In genomic region chr19:22656466-22657215, GRCm38 (mm10) we compare ENCODE assay signal across 11 mouse cellular contexts.
DNase-seq lines count a peak whose midpoint lies in the region; ATAC-seq lines count a peak whose summit lies in the region.
"Had no signal": no experiment of that assay in that cellular context is flagged by ENCODE, and none has a peak within 500 bp of the region (broad histone marks: within the 10 kb centered on the region; RNA-seq: fewer than 3 reads in every experiment).

No protein-coding gene starts in this region.

- H3K9me3 ChIP-seq in kidney, embryonic 14.5 days (ENCODE audit: control insufficient read depth, low read length) = no peaks in the 10 kb centered on the region
- H3K9me3 ChIP-seq in hindbrain, embryonic 13.5 days = no peaks in the 10 kb centered on the region
- H3K9me3 ChIP-seq in neural tube, embryonic 12.5 days = no peaks in the 10 kb centered on the region

- no peak overlapping the region for H3K4me2 ChIP-seq in kidney, embryonic 14.5 days (replicated peaks; ENCODE audit: low read depth, low read length)
- H3K4me2 ChIP-seq in hindbrain, embryonic 13.5 days = peak overlapping the region; percentile 29
- peak overlapping the region; percentile 25 for H3K4me2 ChIP-seq in neural tube, embryonic 12.5 days (replicated peaks)

- 56% methylated on average over 14 of the region's 14 CpGs for WGBS in kidney, embryonic 14.5 days
- 38% methylated on average over 14 of the region's 14 CpGs for WGBS in hindbrain, embryonic 13.5 days
- WGBS in neural tube, embryonic 12.5 days = 52% methylated on average over 14 of the region's 14 CpGs

- H3K27ac ChIP-seq in kidney, embryonic 14.5 days (ENCODE audit: low read depth, low read length) = peak overlapping the region; percentile 39; the same call in 1 of the 2 replicates
- peak overlapping the region; percentile 64 for H3K27ac ChIP-seq in hindbrain, embryonic 13.5 days
- no peak overlapping the region for H3K27ac ChIP-seq in neural tube, embryonic 12.5 days

- no peaks in the 10 kb centered on the region for H3K27me3 ChIP-seq in kidney, embryonic 14.5 days (ENCODE audit: control insufficient read depth, insufficient read depth, low read length)
- H3K27me3 ChIP-seq in hindbrain, embryonic 13.5 days = no peaks in the 10 kb centered on the region
- no peaks in the 10 kb centered on the region for H3K27me3 ChIP-seq in neural tube, embryonic 12.5 days (replicated peaks)

- no peak overlapping the region for H3K4me3 ChIP-seq in kidney, embryonic 14.5 days (ENCODE audit: low read length)
- no peak overlapping the region for H3K4me3 ChIP-seq in hindbrain, embryonic 13.5 days
- H3K4me3 ChIP-seq in neural tube, embryonic 12.5 days = no peak overlapping the region

- no peak for DNase-seq in kidney, postnatal 10 days
- peak; percentile 17 for DNase-seq in embryo, embryonic 9.5 days (ENCODE audit: extremely low spot score)
- no peak for DNase-seq in urinary bladder, postnatal 14 days (ENCODE audit: low spot score)
- DNase-seq in heart, adult 9 months (ENCODE audit: low spot score in 2 of 2) = no peak
- DNase-seq: adrenal gland, adult 2 months; heart, postnatal 4 days; lung, postnatal 4 days had no signal

- H3K36me3 ChIP-seq in kidney, embryonic 14.5 days (ENCODE audit: control insufficient read depth, insufficient read depth, low read length) = no peaks in the 10 kb centered on the region
- H3K36me3 ChIP-seq in hindbrain, embryonic 13.5 days = no peaks in the 10 kb centered on the region
- no peaks in the 10 kb centered on the region for H3K36me3 ChIP-seq in neural tube, embryonic 12.5 days

- ATAC-seq in kidney, embryonic 14.5 days (ENCODE audit: low FRiP score, low TSS enrichment) = peak; percentile 32; the same call in 1 of the 2 replicates
- no peak for ATAC-seq in hindbrain, embryonic 13.5 days (ENCODE audit: low FRiP score)
- ATAC-seq in neural tube, embryonic 12.5 days (ENCODE audit: low FRiP score, low read depth) = peak; percentile 37; the same call in 1 of the 2 replicates
- ATAC-seq in CD4-positive, CD25-positive, alpha-beta regulatory T cell, adult 4 months = no peak

- H3K9ac ChIP-seq in kidney, embryonic 14.5 days (ENCODE audit: low read depth, low read length) = no peak overlapping the region
- H3K9ac ChIP-seq in hindbrain, embryonic 13.5 days = peak overlapping the region; percentile 24; the same call in 1 of the 2 replicates
- H3K9ac ChIP-seq in neural tube, embryonic 12.5 days = no peak overlapping the region

- H3K4me1 ChIP-seq in kidney, embryonic 14.5 days (ENCODE audit: control insufficient read depth, insufficient read depth, low read length) = peaks cover 10% of the 10 kb centered on the region
- peaks cover 14% of the 10 kb centered on the region for H3K4me1 ChIP-seq in hindbrain, embryonic 13.5 days (replicated peaks)
- H3K4me1 ChIP-seq in neural tube, embryonic 12.5 days = peaks cover 11% of the 10 kb centered on the region

Comparison
In these comparisons a context has a peak if more than half of its experiments do, and no peak if none do; other contexts are left out.
1. ATAC-seq: peak in kidney, embryonic 14.5 days (single experiment) and neural tube, embryonic 12.5 days (single experiment); none in hindbrain, embryonic 13.5 days (single experiment) and CD4-positive, CD25-positive, alpha-beta regulatory T cell, adult 4 months (single experiment).